8 mouse cellular contexts compared by ENCODE assay signal in the genomic region with DNA sequence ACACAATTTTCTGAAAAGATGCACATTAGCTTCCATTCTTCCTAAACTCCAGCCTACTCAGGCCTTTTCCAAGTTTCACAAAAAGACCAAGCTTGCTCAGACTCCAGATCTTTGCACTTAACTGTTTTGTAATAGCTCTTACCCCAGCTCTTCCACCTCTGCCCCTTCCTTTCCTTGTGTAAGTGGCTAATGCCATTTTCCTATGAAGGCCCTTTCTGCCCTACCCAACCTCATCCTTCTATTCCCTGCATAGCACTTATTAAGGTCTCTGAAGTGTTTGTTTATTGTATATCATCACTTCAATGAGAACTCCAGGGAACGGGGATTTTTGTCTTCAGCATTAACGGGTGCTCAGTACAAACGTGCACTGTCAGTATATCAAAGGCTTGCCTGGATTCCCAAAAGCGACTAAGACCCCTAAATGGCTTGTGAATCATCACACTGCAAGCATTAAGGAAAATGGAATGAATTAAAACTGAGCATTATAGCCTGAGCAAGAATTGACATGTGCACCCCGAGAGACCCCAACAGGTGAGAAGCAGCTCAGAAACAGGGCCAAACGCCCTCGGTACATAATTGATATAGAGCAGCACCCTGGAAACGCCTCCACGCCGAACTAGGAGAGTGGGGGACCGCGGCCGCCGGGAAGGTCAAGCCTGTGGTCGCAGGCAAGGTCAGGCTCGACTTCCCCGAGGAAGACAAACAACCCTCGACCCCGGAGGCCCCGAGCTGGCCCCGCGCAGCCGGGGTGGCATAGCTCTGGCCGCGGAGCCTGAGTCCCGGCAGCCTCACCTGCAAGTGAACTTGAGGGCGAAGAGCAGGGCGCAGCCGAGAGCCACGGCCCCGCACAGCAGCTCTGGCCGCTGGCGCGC. TPM values are rescaled to one million over a fixed set of nuclear protein-coding genes. Genes with fewer than 3 reads are reported as not detected.
DNase-seq lines count a peak whose midpoint lies in the region; ATAC-seq and TF ChIP-seq lines count a peak whose summit lies in the region.

No protein-coding gene starts in this region.

- H3K79me2 ChIP-seq in macrophage (ENCODE audit: inconsistent target) = peaks cover 52% of the 10 kb centered on the region

- H3K27me3 ChIP-seq in kidney, adult 2 months (replicated peaks; ENCODE audit: control insufficient read depth, insufficient read depth, low read length) = no peaks in the 10 kb centered on the region
- no peaks in the 10 kb centered on the region for H3K27me3 ChIP-seq in embryonic facial prominence, embryonic 10.5 days (replicated peaks; ENCODE audit: low read depth, poor library complexity, severe bottlenecking)
- no peaks in the 10 kb centered on the region for H3K27me3 ChIP-seq in hindbrain, postnatal 0 days (ENCODE audit: insufficient read depth, low read length)

- H3K9me3 ChIP-seq in ES-E14 (ENCODE audit: control insufficient read depth, insufficient read depth, low read depth, low read length) = no peaks in the 10 kb centered on the region
- no peaks in the 10 kb centered on the region for H3K9me3 ChIP-seq in embryonic facial prominence, embryonic 10.5 days
- no peaks in the 10 kb centered on the region for H3K9me3 ChIP-seq in hindbrain, postnatal 0 days (ENCODE audit: low read length)

- H3K36me3 ChIP-seq in kidney, adult 2 months (ENCODE audit: control insufficient read depth, insufficient read depth, low read length) = 0 out of 2 replicates have a peak, but pooled peaks cover 2% of the 10 kb centered on the region
- H3K36me3 ChIP-seq in ES-E14 (ENCODE audit: control insufficient read depth, insufficient read depth, low read length, poor library complexity, severe bottlenecking) (peaks cover 2% of the 10 kb centered on the region; the same call in 1 of the 2 replicates), macrophage (ENCODE audit: inconsistent target) (peaks cover 26% of the 10 kb centered on the region; the same call in 1 of the 2 replicates)
- H3K36me3 ChIP-seq in embryonic facial prominence, embryonic 10.5 days (replicated peaks) = peaks cover 35% of the 10 kb centered on the region
- H3K36me3 ChIP-seq in hindbrain, postnatal 0 days (ENCODE audit: insufficient read depth, low read length) = peaks cover 7% of the 10 kb centered on the region

- no peak for TF ChIP-seq POLR2A in kidney, adult 2 months (IDR thresholded peaks at IDR 0.05; ENCODE audit: low read depth, low read length)

- TF ChIP-seq CTCF in kidney, adult 2 months (conservative IDR thresholded peaks at IDR 0.05; ENCODE audit: insufficient read depth, insufficient read length, low read depth, low read length) = no peak
- TF ChIP-seq CTCF in hindbrain, postnatal 0 days (IDR thresholded peaks at IDR 0.05; ENCODE audit: low read depth) = no peak

- H3K27ac ChIP-seq in kidney, adult 2 months (ENCODE audit: insufficient read depth, low read depth, low read length) = peak overlapping the region; percentile 92
- H3K27ac ChIP-seq in ES-E14 (ENCODE audit: insufficient read depth, low read depth, low read length, poor library complexity, severe bottlenecking) (0 out of 2 replicates have a peak overlapping the region, but pooled peaks have one; percentile 30), macrophage (peak overlapping the region; percentile 42)
- H3K27ac ChIP-seq in embryonic facial prominence, embryonic 10.5 days (replicated peaks) = peak overlapping the region; percentile 92
- H3K27ac ChIP-seq in hindbrain, postnatal 0 days = peak overlapping the region; percentile 89

- peak overlapping the region; percentile 92 for H3K9ac ChIP-seq in ES-E14 (ENCODE audit: insufficient read depth, low read depth, low read length, poor library complexity, severe bottlenecking)
- H3K9ac ChIP-seq in hindbrain, postnatal 0 days (replicated peaks; ENCODE audit: low read length) = peak overlapping the region; percentile 97

- peak; percentile 30 for DNase-seq in kidney, adult 2 months
- DNase-seq in kidney, adult 8-10 months = no peak
- DNase-seq in ES-E14 (ENCODE audit: low read depth, low spot score) = no peak
- no peak for DNase-seq in embryonic facial prominence, embryonic 10.5 days (ENCODE audit: low spot score)
- peak; percentile 42 for DNase-seq in hindbrain, postnatal 0 days (ENCODE audit: low spot score)
- DNase-seq in ovary, postnatal 36 days (ENCODE audit: low spot score) = no peak
- DNase-seq in urinary bladder, postnatal 25 days (ENCODE audit: low spot score) = no peak

- peak overlapping the region; percentile 69 for H3K4me3 ChIP-seq in kidney, adult 2 months (ENCODE audit: insufficient read depth, low read depth, low read length)
- H3K4me3 ChIP-seq in ES-E14 (ENCODE audit: insufficient read depth in 1 of 2, low read depth in 1 of 2, low read length in 2 of 2, poor library complexity in 1 of 2, severe bottlenecking in 1 of 2) = peak overlapping the region; percentile 81 to 86
- peak overlapping the region; percentile 83 for H3K4me3 ChIP-seq in embryonic facial prominence, embryonic 10.5 days
- peak overlapping the region; percentile 99 for H3K4me3 ChIP-seq in hindbrain, postnatal 0 days (ENCODE audit: low read length)
- peak overlapping the region; percentile 78 for H3K4me3 ChIP-seq in macrophage (ENCODE audit: inconsistent target)

- no peak; the same call in 1 of the 2 replicates for ATAC-seq in hindbrain, postnatal 0 days

- in situ Hi-C loops in ES-E14 (cut with MboI; ENCODE audit: low sequenced_read_pairs in 2 of 2, unreplicated experiment in 2 of 2) = no loop called here

- WGBS in kidney, adult 2 months = 1% methylated on average over 34 of the region's 34 CpGs
- under 1% methylated on average over 34 of the region's 34 CpGs for WGBS in embryonic facial prominence, embryonic 10.5 days
- WGBS in hindbrain, postnatal 0 days = under 1% methylated on average over 30 of the region's 34 CpGs
- WGBS in macrophage (ENCODE audit: missing documents) = under 1% methylated on average over 34 of the region's 34 CpGs

- H3K4me1 ChIP-seq in kidney, adult 2 months (ENCODE audit: control insufficient read depth, insufficient read depth, low read length) = peaks cover 10% of the 10 kb centered on the region; the same call in 1 of the 2 replicates
- H3K4me1 ChIP-seq in ES-E14 (ENCODE audit: control insufficient read depth in 2 of 2, insufficient read depth in 2 of 2, low read length in 2 of 2, poor library complexity in 1 of 2) = no peaks in the 10 kb centered on the region
- peaks cover 27% of the 10 kb centered on the region for H3K4me1 ChIP-seq in embryonic facial prominence, embryonic 10.5 days
- H3K4me1 ChIP-seq in hindbrain, postnatal 0 days (ENCODE audit: insufficient read depth, low read length) = peaks cover 15% of the 10 kb centered on the region

- peak overlapping the region; percentile 81 for H3K4me2 ChIP-seq in hindbrain, postnatal 0 days (ENCODE audit: low read depth, low read length)

TF ChIP-seq in ES-E14, 5 proteins besides CTCF, POLR2A, EP300 and RAD21:
- no peak for TF ChIP-seq ZC3H11A (IDR thresholded peaks at IDR 0.05; ENCODE audit: borderline replicate concordance, low read depth, low read length)
- no peak for TF ChIP-seq MAFK (IDR thresholded peaks at IDR 0.05; ENCODE audit: insufficient read depth, low read depth, low read length)
- no peak for TF ChIP-seq CHD2 (IDR thresholded peaks at IDR 0.05; ENCODE audit: low read depth, low read length)
- no peak for TF ChIP-seq HCFC1 (IDR thresholded peaks at IDR 0.05; ENCODE audit: borderline replicate concordance, insufficient read depth, low read length)
- no peak for TF ChIP-seq ZNF384 (IDR thresholded peaks at IDR 0.05; ENCODE audit: low read depth, low read length)

RNA-seq across cellular contexts. Expression of gene Txndc11, which starts 0.7 kb away (rescaled TPM):
- 26.7 and 28.2 TPM in 2 replicates for polyA plus RNA-seq in kidney, adult 2 months (2012; rRNA removed)
- total RNA-seq in ES-E14 (2012; rRNA removed) = 26.0 and 28.6 TPM in 2 replicates
- polyA plus RNA-seq in embryonic facial prominence, embryonic 10.5 days (2016; fragmentation: Nextera tagmentation; extraction: Ambion mirVana) = 27.9 and 28.7 TPM in 2 replicates
- 43.7 and 44.1 TPM in 2 replicates for total RNA-seq in hindbrain, postnatal 0 days (2014; rRNA removed)
- polyA plus RNA-seq in hindbrain, postnatal 0 days (2015; fragmentation: Nextera tagmentation; extraction: Ambion mirVana) = 25.2 and 29.0 TPM in 2 replicates
- total RNA-seq in macrophage (2018; cell fraction: chromatin; rRNA removed) = 10 to 100 TPM; 27.8 to 96.1 (median 52.3) TPM
- 10 to 100 TPM; 11.5 to 24.6 (median 16.7) TPM for total RNA-seq in macrophage (2018; cell fraction: cytosol; rRNA removed)
- 10 to 100 TPM; 21.7 to 63.1 (median 35.8) TPM for total RNA-seq in macrophage (2018; cell fraction: nucleus; rRNA removed)
- 15.5 to 18.2 TPM (median 18.0 TPM) in 3 replicates for polyA plus RNA-seq in macrophage (2018)

RNA-seq across cellular contexts. Expression of gene Zc3h7a, which starts 42.5 kb away (rescaled TPM):
- 29.5 and 32.9 TPM in 2 replicates for polyA plus RNA-seq in kidney, adult 2 months (2012; rRNA removed)
- 57.3 and 59.2 TPM in 2 replicates for total RNA-seq in ES-E14 (2012; rRNA removed)
- 83.7 and 88.5 TPM in 2 replicates for polyA plus RNA-seq in embryonic facial prominence, embryonic 10.5 days (2016; fragmentation: Nextera tagmentation; extraction: Ambion mirVana)
- 49.6 and 62.4 TPM in 2 replicates for total RNA-seq in hindbrain, postnatal 0 days (2014; rRNA removed)
- polyA plus RNA-seq in hindbrain, postnatal 0 days (2015; fragmentation: Nextera tagmentation; extraction: Ambion mirVana) = 42.3 and 42.8 TPM in 2 replicates
- total RNA-seq in macrophage (2018; cell fraction: chromatin; rRNA removed) = 1,000 to 10,000 TPM; 1,100 to 4,230 (median 1,584) TPM
- total RNA-seq in macrophage (2018; cell fraction: cytosol; rRNA removed) = 100 to 1,000 TPM in 4 of 26 experiments, 10 to 100 TPM in 22; 36.4 to 125 (median 54.0) TPM
- total RNA-seq in macrophage (2018; cell fraction: nucleus; rRNA removed) = 1,000 to 10,000 TPM in 19 of 26 experiments, 100 to 1,000 TPM in 7; 737 to 4,041 (median 1,180) TPM
- polyA plus RNA-seq in macrophage (2018) = 64.3 to 121 TPM (median 115 TPM) in 3 replicates

Comparison
In these comparisons a context has a peak if more than half of its experiments do, and no peak if none do; other contexts are left out.
1. DNase-seq: peak in kidney, adult 2 months (single experiment) and hindbrain, postnatal 0 days (single experiment); none in kidney, adult 8-10 months (0 of 2), ES-E14 (single experiment), embryonic facial prominence, embryonic 10.5 days (single experiment), ovary, postnatal 36 days (single experiment) and urinary bladder, postnatal 25 days (single experiment).
2. H3K27ac ChIP-seq: peak in every context shown above with its lines; median percentile 92 in kidney, adult 2 months; 92 in embryonic facial prominence, embryonic 10.5 days; 89 in hindbrain, postnatal 0 days; 42 in macrophage; 30 in ES-E14.
3. Peak in every context shown above with its lines, with median percentiles within 50 percentile points of each other: H3K4me3 ChIP-seq.